Comparison of ENCODE assay signal across 32 mouse cellular contexts in the genomic region with DNA sequence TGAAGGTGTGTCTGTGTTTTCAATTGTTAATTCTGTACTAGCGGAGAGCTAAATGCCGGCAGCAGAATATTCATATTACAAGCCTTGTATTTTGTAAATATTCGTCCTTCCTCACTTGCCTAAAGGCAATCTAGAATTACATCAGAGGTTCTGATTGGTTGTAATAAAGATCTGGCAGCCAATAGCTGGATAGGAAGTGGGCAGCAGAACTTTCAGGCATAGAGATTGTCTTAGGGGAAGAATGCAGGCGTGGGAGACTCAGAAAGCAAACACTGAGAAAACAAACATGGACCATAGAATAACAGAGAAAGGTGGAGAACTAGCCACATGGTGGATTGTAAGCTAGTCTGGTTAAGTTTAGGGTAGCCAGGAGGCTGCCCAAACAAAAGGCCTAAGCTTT. TPM values are rescaled to one million over a fixed set of nuclear protein-coding genes. Genes with fewer than 3 reads are reported as not detected.
DNase-seq lines count a peak whose midpoint lies in the region; ATAC-seq and TF ChIP-seq lines count a peak whose summit lies in the region.
"Had no signal": no experiment of that assay in that cellular context is flagged by ENCODE, and none has a peak within 500 bp of the region (broad histone marks: within the 10 kb centered on the region; RNA-seq: fewer than 3 reads in every experiment).

No protein-coding gene starts in this region.

- TF ChIP-seq EP300 in MEL (IDR thresholded peaks at IDR 0.05; ENCODE audit: low read depth in 1 of 2, low read length in 2 of 2), result no peak

- TF ChIP-seq RAD21 in MEL (IDR thresholded peaks at IDR 0.05; ENCODE audit: low read depth, low read length), result no peak

- H3K36me3 ChIP-seq in embryonic facial prominence, embryonic 12.5 days, result no peaks in the 10 kb centered on the region
- H3K36me3 ChIP-seq in embryonic facial prominence, embryonic 10.5 days (replicated peaks), result peaks cover 8% of the 10 kb centered on the region
- H3K36me3 ChIP-seq in kidney, postnatal 0 days (ENCODE audit: insufficient read depth, low read length), result no peaks in the 10 kb centered on the region
- peaks cover 0 to 9% of the 10 kb centered on the region in 2 experiments; a peak in 2 of 4 replicates for H3K36me3 ChIP-seq in MEL (ENCODE audit: control insufficient read depth in 1 of 2, insufficient read depth in 2 of 2, low read length in 2 of 2)
- H3K36me3 ChIP-seq in forebrain, embryonic 14.5 days (ENCODE audit: control insufficient read depth, insufficient read depth, low read length), result no peaks in the 10 kb centered on the region
- H3K36me3 ChIP-seq: heart, embryonic 12.5 days; hindbrain, embryonic 13.5 days; limb, embryonic 15.5 days; liver, embryonic 13.5 days; midbrain, embryonic 13.5 days had no signal

- no peak for TF ChIP-seq POLR2A in MEL (IDR thresholded peaks at IDR 0.05; ENCODE audit: control insufficient read depth in 1 of 2, insufficient read depth in 1 of 2, low read depth in 1 of 2, low read length in 2 of 2, poor library complexity in 1 of 2)

- DNase-seq in embryonic facial prominence, embryonic 10.5 days (ENCODE audit: low spot score), result no peak
- DNase-seq in kidney, postnatal 0 days (ENCODE audit: low spot score), result peak; percentile 89
- no peak for DNase-seq in kidney, postnatal 4 days
- DNase-seq in MEL (ENCODE audit: low read depth, low spot score), result peak; percentile 83
- DNase-seq in forebrain, embryonic 14.5 days (ENCODE audit: low spot score), result no peak
- DNase-seq in right cerebral cortex, adult 18-20 months, result no peak
- DNase-seq: adrenal gland, postnatal 14 days; cerebellum, adult 2 months; embryo, embryonic 11 days; gastrocnemius, adult 2 months; gastrocnemius, postnatal 36 days; heart, adult 2 months; heart, postnatal 4 days; layer of hippocampus, postnatal 36 days; liver, embryonic 13.5 days; lung, adult 2 months; lung, postnatal 36 days; retina, postnatal 1 day; right cerebral cortex, postnatal 25 days; thymus, adult 2 months; thymus, postnatal 36 days had no signal

- no peaks in the 10 kb centered on the region; the same call in 1 of the 2 replicates for H3K79me2 ChIP-seq in MEL (ENCODE audit: control insufficient read depth, insufficient read depth, low read length, poor library complexity)

- H3K27ac ChIP-seq in embryonic facial prominence, embryonic 12.5 days, result peak overlapping the region; percentile 42; the same call in 1 of the 2 replicates
- no peak overlapping the region for H3K27ac ChIP-seq in embryonic facial prominence, embryonic 10.5 days (replicated peaks)
- peak overlapping the region; percentile 50; the same call in 1 of the 2 replicates for H3K27ac ChIP-seq in kidney, postnatal 0 days
- peak overlapping the region; percentile 16; the same call in 1 of the 2 replicates for H3K27ac ChIP-seq in MEL (ENCODE audit: control insufficient read depth, low read depth, low read length)
- H3K27ac ChIP-seq in forebrain, embryonic 14.5 days (ENCODE audit: low read depth, low read length), result no peak overlapping the region
- H3K27ac ChIP-seq: gastrocnemius, adult 2 months; heart, adult 2 months; hindbrain, embryonic 13.5 days; limb, embryonic 10.5 days; limb, embryonic 15.5 days; liver, embryonic 13.5 days; midbrain, embryonic 13.5 days had no signal

- WGBS in embryonic facial prominence, embryonic 12.5 days, result 39% methylated on average over 4 of the region's 4 CpGs
- WGBS in embryonic facial prominence, embryonic 10.5 days, result 66% methylated on average over 4 of the region's 4 CpGs
- WGBS in kidney, postnatal 0 days, result 29% methylated on average over 4 of the region's 4 CpGs
- 79% methylated on average over 4 of the region's 4 CpGs for WGBS in forebrain, embryonic 14.5 days

- ATAC-seq in embryonic facial prominence, embryonic 12.5 days (ENCODE audit: insufficient number of reproducible peaks, insufficient read depth, low FRiP score, low TSS enrichment), result no peak
- ATAC-seq in kidney, postnatal 0 days (replicated peaks; ENCODE audit: low FRiP score, low read depth), result 0 out of 2 replicates have a peak, but pooled peaks have one; percentile 23
- ATAC-seq in megakaryocyte progenitor cell, adult 5-6 weeks (replicated peaks; ENCODE audit: poor library complexity), result peak; percentile 53; the same call in 1 of the 2 replicates
- no peak for ATAC-seq in forebrain, embryonic 14.5 days
- ATAC-seq: forebrain, embryonic 16.5 days; midbrain, embryonic 13.5 days had no signal

- H3K9me3 ChIP-seq in embryonic facial prominence, embryonic 12.5 days, result no peaks in the 10 kb centered on the region
- no peaks in the 10 kb centered on the region for H3K9me3 ChIP-seq in embryonic facial prominence, embryonic 10.5 days
- no peaks in the 10 kb centered on the region for H3K9me3 ChIP-seq in kidney, postnatal 0 days (replicated peaks; ENCODE audit: low read length)
- H3K9me3 ChIP-seq in MEL (replicated peaks; ENCODE audit: insufficient read depth, low read length), result no peaks in the 10 kb centered on the region
- no peaks in the 10 kb centered on the region for H3K9me3 ChIP-seq in forebrain, embryonic 14.5 days (replicated peaks; ENCODE audit: control insufficient read depth, low read length)
- H3K9me3 ChIP-seq: heart, embryonic 12.5 days; hindbrain, embryonic 13.5 days; limb, embryonic 10.5 days; limb, embryonic 15.5 days; liver, embryonic 13.5 days; megakaryocyte, embryonic 14.5 days; midbrain, embryonic 13.5 days had no signal

- TF ChIP-seq CTCF in kidney, postnatal 0 days (IDR thresholded peaks at IDR 0.05; ENCODE audit: low read depth), result no peak
- TF ChIP-seq CTCF in MEL (IDR thresholded peaks at IDR 0.05 in 2 of 3, conservative IDR thresholded peaks at IDR 0.05 in 1 of 3; ENCODE audit: control insufficient read depth in 1 of 3, insufficient read depth in 1 of 3, low read depth in 2 of 3, low read length in 3 of 3, poor library complexity in 1 of 3, severe bottlenecking in 1 of 3), result no peak

- no peaks in the 10 kb centered on the region for H3K27me3 ChIP-seq in embryonic facial prominence, embryonic 12.5 days
- H3K27me3 ChIP-seq in embryonic facial prominence, embryonic 10.5 days (replicated peaks; ENCODE audit: low read depth, poor library complexity, severe bottlenecking), result no peaks in the 10 kb centered on the region
- no peaks in the 10 kb centered on the region for H3K27me3 ChIP-seq in kidney, postnatal 0 days (ENCODE audit: insufficient read depth, low read length)
- H3K27me3 ChIP-seq in MEL (ENCODE audit: control insufficient read depth in 1 of 2, insufficient read depth in 2 of 2, low read length in 2 of 2), result peaks cover 1 to 2% of the 10 kb centered on the region in 2 experiments; a peak in 3 of 4 replicates
- H3K27me3 ChIP-seq in forebrain, embryonic 14.5 days (replicated peaks; ENCODE audit: control insufficient read depth, insufficient read depth, low read length), result no peaks in the 10 kb centered on the region
- H3K27me3 ChIP-seq: heart, embryonic 12.5 days; hindbrain, embryonic 13.5 days; limb, embryonic 15.5 days; liver, embryonic 13.5 days; midbrain, embryonic 13.5 days had no signal

- no peak overlapping the region for H3K9ac ChIP-seq in embryonic facial prominence, embryonic 12.5 days
- H3K9ac ChIP-seq in kidney, postnatal 0 days (ENCODE audit: low read depth, low read length), result no peak overlapping the region
- H3K9ac ChIP-seq in MEL (ENCODE audit: control insufficient read depth, low read depth, low read length, poor library complexity, severe bottlenecking), result peak overlapping the region; percentile 47
- no peak overlapping the region for H3K9ac ChIP-seq in forebrain, embryonic 14.5 days (ENCODE audit: low read length)
- H3K9ac ChIP-seq: heart, embryonic 12.5 days; hindbrain, embryonic 13.5 days; limb, embryonic 15.5 days; liver, embryonic 13.5 days; midbrain, embryonic 13.5 days had no signal

- no peak overlapping the region for H3K4me3 ChIP-seq in embryonic facial prominence, embryonic 12.5 days
- no peak overlapping the region for H3K4me3 ChIP-seq in embryonic facial prominence, embryonic 10.5 days
- no peak overlapping the region for H3K4me3 ChIP-seq in kidney, postnatal 0 days (replicated peaks; ENCODE audit: low read depth, low read length)
- peak overlapping the region; percentile 40 to 62 for H3K4me3 ChIP-seq in MEL (ENCODE audit: control insufficient read depth in 1 of 2, insufficient read depth in 1 of 2, low read depth in 2 of 2, low read length in 2 of 2)
- no peak overlapping the region for H3K4me3 ChIP-seq in forebrain, embryonic 14.5 days (ENCODE audit: low read depth, low read length)
- H3K4me3 ChIP-seq: gastrocnemius, adult 2 months; heart, adult 2 months; heart, embryonic 12.5 days; hindbrain, embryonic 13.5 days; limb, embryonic 10.5 days; limb, embryonic 15.5 days; liver, embryonic 13.5 days; megakaryocyte, embryonic 14.5 days; midbrain, embryonic 13.5 days had no signal

- no peak overlapping the region for H3K4me2 ChIP-seq in embryonic facial prominence, embryonic 12.5 days (replicated peaks)
- no peak overlapping the region for H3K4me2 ChIP-seq in kidney, postnatal 0 days (ENCODE audit: low read length)
- no peak overlapping the region for H3K4me2 ChIP-seq in forebrain, embryonic 14.5 days (ENCODE audit: low read length)
- H3K4me2 ChIP-seq: heart, embryonic 12.5 days; hindbrain, embryonic 13.5 days; limb, embryonic 15.5 days; liver, embryonic 13.5 days; midbrain, embryonic 13.5 days had no signal

- H3K4me1 ChIP-seq in embryonic facial prominence, embryonic 12.5 days, result 0 out of 2 replicates have a peak, but pooled peaks cover 4% of the 10 kb centered on the region
- no peaks in the 10 kb centered on the region for H3K4me1 ChIP-seq in embryonic facial prominence, embryonic 10.5 days
- no peaks in the 10 kb centered on the region for H3K4me1 ChIP-seq in kidney, postnatal 0 days (replicated peaks; ENCODE audit: insufficient read depth, low read length)
- peaks cover 5 to 9% of the 10 kb centered on the region in 2 experiments for H3K4me1 ChIP-seq in MEL (ENCODE audit: control insufficient read depth in 1 of 2, insufficient read depth in 2 of 2, low read length in 2 of 2)
- H3K4me1 ChIP-seq in forebrain, embryonic 14.5 days (ENCODE audit: control insufficient read depth, insufficient read depth, low read length), result no peaks in the 10 kb centered on the region
- H3K4me1 ChIP-seq: heart, embryonic 12.5 days; hindbrain, embryonic 13.5 days; limb, embryonic 10.5 days; limb, embryonic 15.5 days; midbrain, embryonic 13.5 days had no signal

RNA-seq across cellular contexts. Expression of gene Lrrc23, which starts 10.6 kb away (rescaled TPM):
- polyA plus RNA-seq in embryonic facial prominence, embryonic 12.5 days (2016; fragmentation: Nextera tagmentation; extraction: Ambion mirVana), result 0.59 and 1.0 TPM in 2 replicates
- polyA plus RNA-seq in embryonic facial prominence, embryonic 10.5 days (2016; fragmentation: Nextera tagmentation; extraction: Ambion mirVana), result 0.50 and 0.74 TPM in 2 replicates
- 0.43 and 0.59 TPM in 2 replicates for polyA plus RNA-seq in kidney, postnatal 0 days (2015; fragmentation: Nextera tagmentation; extraction: Ambion mirVana)
- 0.10 TPM in 1 of 2 replicates, not detected in the other for total RNA-seq in MEL (2012; rRNA removed)
- under 1 TPM in 1 of 2 experiments, not detected in 1; 0.11 TPM for polyA plus RNA-seq in MEL (2012; ENCODE audit: insufficient read depth in 1 of 2, insufficient read length in 2 of 2, low read depth in 1 of 2, low replicate concordance in 2 of 2, missing spikeins in 1 of 2)
- not detected in 2 replicates for total RNA-seq in megakaryocyte progenitor cell, adult 5-6 weeks (2015)
- total RNA-seq in megakaryocyte progenitor cell, adult 5-6 weeks (2017), result 0.17 TPM in 1 of 2 replicates, not detected in the other
- polyA plus RNA-seq in forebrain, embryonic 14.5 days (2014; fragmentation: Nextera tagmentation; extraction: Ambion mirVana), result 3.4 and 3.5 TPM in 2 replicates
- total RNA-seq: adrenal gland, postnatal 14 days; heart, adult 2 months; monocyte, adult 5-6 weeks had no signal
- polyA plus RNA-seq: heart, postnatal 0 days; liver, embryonic 13.5 days had no signal

RNA-seq across cellular contexts. Expression of gene Spsb2, which starts 18.3 kb away (rescaled TPM):
- polyA plus RNA-seq in embryonic facial prominence, embryonic 12.5 days (2016; fragmentation: Nextera tagmentation; extraction: Ambion mirVana), result 7.8 and 10.5 TPM in 2 replicates
- polyA plus RNA-seq in embryonic facial prominence, embryonic 10.5 days (2016; fragmentation: Nextera tagmentation; extraction: Ambion mirVana), result 7.1 and 8.3 TPM in 2 replicates
- 26.1 and 27.4 TPM in 2 replicates for polyA plus RNA-seq in kidney, postnatal 0 days (2015; fragmentation: Nextera tagmentation; extraction: Ambion mirVana)
- 5.2 and 7.3 TPM in 2 replicates for total RNA-seq in MEL (2012; rRNA removed)
- polyA plus RNA-seq in MEL (2012; ENCODE audit: insufficient read depth in 1 of 2, insufficient read length in 2 of 2, low read depth in 1 of 2, low replicate concordance in 2 of 2, missing spikeins in 1 of 2), result 1 to 10 TPM in 1 of 2 experiments, not detected in 1; 7.7 TPM
- total RNA-seq in megakaryocyte progenitor cell, adult 5-6 weeks (2015), result 1.6 and 2.2 TPM in 2 replicates
- 6.0 and 9.0 TPM in 2 replicates for total RNA-seq in megakaryocyte progenitor cell, adult 5-6 weeks (2017)
- polyA plus RNA-seq in forebrain, embryonic 14.5 days (2014; fragmentation: Nextera tagmentation; extraction: Ambion mirVana), result 4.7 and 5.3 TPM in 2 replicates

RNA-seq across cellular contexts. Expression of gene Eno2, which starts 20.6 kb away (rescaled TPM):
- 9.7 and 10.2 TPM in 2 replicates for polyA plus RNA-seq in embryonic facial prominence, embryonic 12.5 days (2016; fragmentation: Nextera tagmentation; extraction: Ambion mirVana)
- 2.3 and 2.4 TPM in 2 replicates for polyA plus RNA-seq in embryonic facial prominence, embryonic 10.5 days (2016; fragmentation: Nextera tagmentation; extraction: Ambion mirVana)
- 7.6 TPM in 2 replicates for polyA plus RNA-seq in kidney, postnatal 0 days (2015; fragmentation: Nextera tagmentation; extraction: Ambion mirVana)
- 3.2 and 5.5 TPM in 2 replicates for total RNA-seq in MEL (2012; rRNA removed)
- polyA plus RNA-seq in MEL (2012; ENCODE audit: insufficient read depth in 1 of 2, insufficient read length in 2 of 2, low read depth in 1 of 2, low replicate concordance in 2 of 2, missing spikeins in 1 of 2), result 10 to 100 TPM in 1 of 2 experiments, not detected in 1; 12.5 TPM
- total RNA-seq in megakaryocyte progenitor cell, adult 5-6 weeks (2015), result not detected in 2 replicates
- total RNA-seq in megakaryocyte progenitor cell, adult 5-6 weeks (2017), result not detected in 2 replicates
- polyA plus RNA-seq in forebrain, embryonic 14.5 days (2014; fragmentation: Nextera tagmentation; extraction: Ambion mirVana), result 34.6 and 49.5 TPM in 2 replicates
- total RNA-seq: monocyte, adult 5-6 weeks had no signal

RNA-seq across cellular contexts. Expression of gene Tpi1, which starts 24.0 kb away (rescaled TPM):
- 615 and 621 TPM in 2 replicates for polyA plus RNA-seq in embryonic facial prominence, embryonic 12.5 days (2016; fragmentation: Nextera tagmentation; extraction: Ambion mirVana)
- polyA plus RNA-seq in embryonic facial prominence, embryonic 10.5 days (2016; fragmentation: Nextera tagmentation; extraction: Ambion mirVana), result 829 and 899 TPM in 2 replicates
- 664 and 686 TPM in 2 replicates for polyA plus RNA-seq in kidney, postnatal 0 days (2015; fragmentation: Nextera tagmentation; extraction: Ambion mirVana)
- 440 and 731 TPM in 2 replicates for total RNA-seq in MEL (2012; rRNA removed)
- 1,000 to 10,000 TPM in 1 of 2 experiments, 100 to 1,000 TPM in 1; 102 to 1,182 TPM for polyA plus RNA-seq in MEL (2012; ENCODE audit: insufficient read depth in 1 of 2, insufficient read length in 2 of 2, low read depth in 1 of 2, low replicate concordance in 2 of 2, missing spikeins in 1 of 2)
- 279 and 298 TPM in 2 replicates for total RNA-seq in megakaryocyte progenitor cell, adult 5-6 weeks (2015)
- total RNA-seq in megakaryocyte progenitor cell, adult 5-6 weeks (2017), result 240 and 287 TPM in 2 replicates
- polyA plus RNA-seq in forebrain, embryonic 14.5 days (2014; fragmentation: Nextera tagmentation; extraction: Ambion mirVana), result 417 and 461 TPM in 2 replicates

RNA-seq across cellular contexts. Expression of gene Atn1, which starts 33.8 kb away (rescaled TPM):
- polyA plus RNA-seq in embryonic facial prominence, embryonic 12.5 days (2016; fragmentation: Nextera tagmentation; extraction: Ambion mirVana), result 20.1 and 20.5 TPM in 2 replicates
- polyA plus RNA-seq in embryonic facial prominence, embryonic 10.5 days (2016; fragmentation: Nextera tagmentation; extraction: Ambion mirVana), result 12.6 and 15.2 TPM in 2 replicates
- polyA plus RNA-seq in kidney, postnatal 0 days (2015; fragmentation: Nextera tagmentation; extraction: Ambion mirVana), result 13.0 and 13.7 TPM in 2 replicates
- total RNA-seq in MEL (2012; rRNA removed), result 1.6 and 1.7 TPM in 2 replicates
- 10 to 100 TPM in 1 of 2 experiments, not detected in 1; 43.2 TPM for polyA plus RNA-seq in MEL (2012; ENCODE audit: insufficient read depth in 1 of 2, insufficient read length in 2 of 2, low read depth in 1 of 2, low replicate concordance in 2 of 2, missing spikeins in 1 of 2)
- 25.2 and 25.7 TPM in 2 replicates for total RNA-seq in megakaryocyte progenitor cell, adult 5-6 weeks (2015)
- 1.2 and 2.9 TPM in 2 replicates for total RNA-seq in megakaryocyte progenitor cell, adult 5-6 weeks (2017)
- 12.2 and 16.6 TPM in 2 replicates for polyA plus RNA-seq in forebrain, embryonic 14.5 days (2014; fragmentation: Nextera tagmentation; extraction: Ambion mirVana)

Comparison
In these comparisons a context has a peak if more than half of its experiments do, and no peak if none do; other contexts are left out.
1. H3K27ac ChIP-seq: peak in embryonic facial prominence, embryonic 12.5 days (single experiment), kidney, postnatal 0 days (single experiment) and MEL (single experiment); none in embryonic facial prominence, embryonic 10.5 days (single experiment) and forebrain, embryonic 14.5 days (single experiment).
2. DNase-seq: peak in kidney, postnatal 0 days (single experiment) and MEL (single experiment); none in embryonic facial prominence, embryonic 10.5 days (single experiment), kidney, postnatal 4 days (0 of 2), forebrain, embryonic 14.5 days (single experiment) and right cerebral cortex, adult 18-20 months (single experiment).
3. ATAC-seq: peak in kidney, postnatal 0 days (single experiment) and megakaryocyte progenitor cell, adult 5-6 weeks (single experiment); none in embryonic facial prominence, embryonic 12.5 days (single experiment) and forebrain, embryonic 14.5 days (single experiment).
4. H3K4me3 ChIP-seq: peak in MEL (2 of 2); none in embryonic facial prominence, embryonic 12.5 days (single experiment), embryonic facial prominence, embryonic 10.5 days (single experiment), kidney, postnatal 0 days (single experiment) and forebrain, embryonic 14.5 days (single experiment).